ENCODE assay signal across 24 mouse cellular contexts in the genomic region with DNA sequence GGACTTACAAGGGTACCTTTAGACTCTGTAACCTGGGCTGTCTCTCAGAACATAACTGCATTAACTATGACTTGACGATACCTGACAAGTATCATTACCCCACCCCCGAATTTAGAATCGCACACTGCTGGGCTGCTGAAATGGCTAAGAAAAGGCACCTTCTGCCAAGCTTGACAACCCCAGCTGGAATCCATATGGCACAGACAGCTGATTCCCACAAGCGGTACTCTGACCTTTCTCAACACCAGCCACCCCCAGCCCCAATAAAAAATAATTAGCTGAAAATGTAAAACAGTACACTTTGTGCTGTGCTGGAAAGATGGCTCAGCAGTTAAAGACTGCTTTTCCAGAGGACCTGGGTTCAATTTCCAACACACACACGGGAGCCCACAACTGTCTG. TPM values are rescaled to one million over a fixed set of nuclear protein-coding genes. Genes with fewer than 3 reads are reported as not detected.
DNase-seq lines count a peak whose midpoint lies in the region; ATAC-seq lines count a peak whose summit lies in the region.
"Had no signal": no experiment of that assay in that cellular context is flagged by ENCODE, and none has a peak within 500 bp of the region (broad histone marks: within the 10 kb centered on the region; RNA-seq: fewer than 3 reads in every experiment).

No protein-coding gene starts in this region.

- no peaks in the 10 kb centered on the region for H3K27me3 ChIP-seq in neural tube, embryonic 13.5 days
- no peaks in the 10 kb centered on the region for H3K27me3 ChIP-seq in embryonic facial prominence, embryonic 14.5 days (replicated peaks; ENCODE audit: control insufficient read depth, insufficient read depth, low read length)
- H3K27me3 ChIP-seq in limb, embryonic 13.5 days = no peaks in the 10 kb centered on the region
- H3K27me3 ChIP-seq: embryonic facial prominence, embryonic 12.5 days; heart, embryonic 12.5 days; hindbrain, embryonic 15.5 days; liver, embryonic 12.5 days; Patski; stomach, embryonic 15.5 days had no signal

- H3K36me3 ChIP-seq in neural tube, embryonic 13.5 days = 0 out of 2 replicates have a peak, but pooled peaks cover 5% of the 10 kb centered on the region
- H3K36me3 ChIP-seq in embryonic facial prominence, embryonic 14.5 days (ENCODE audit: control insufficient read depth, insufficient read depth, low read length) = peaks cover 9% of the 10 kb centered on the region
- peaks cover 18% of the 10 kb centered on the region for H3K36me3 ChIP-seq in limb, embryonic 13.5 days
- H3K36me3 ChIP-seq: hindbrain, embryonic 15.5 days had no signal

- 0 out of 2 replicates have a peak, but pooled peaks have one; percentile 23 for ATAC-seq in neural tube, embryonic 13.5 days (ENCODE audit: low read depth)
- no peak for ATAC-seq in embryonic facial prominence, embryonic 14.5 days (ENCODE audit: low read depth)
- ATAC-seq in limb, embryonic 13.5 days (ENCODE audit: low FRiP score, low read depth) = 0 out of 2 replicates have a peak, but pooled peaks have one; percentile 34
- ATAC-seq: liver, embryonic 12.5 days; Patski had no signal

- H3K4me3 ChIP-seq in neural tube, embryonic 13.5 days = no peak overlapping the region
- H3K4me3 ChIP-seq in embryonic facial prominence, embryonic 14.5 days (ENCODE audit: low read depth, low read length) = no peak overlapping the region
- no peak overlapping the region for H3K4me3 ChIP-seq in limb, embryonic 13.5 days
- H3K4me3 ChIP-seq: embryonic facial prominence, embryonic 12.5 days; heart, embryonic 12.5 days; hindbrain, embryonic 15.5 days; liver, embryonic 12.5 days; stomach, embryonic 15.5 days had no signal

- H3K4me1 ChIP-seq in neural tube, embryonic 13.5 days (replicated peaks) = 0 out of 2 replicates have a peak, but pooled peaks cover 4% of the 10 kb centered on the region
- peaks cover 22% of the 10 kb centered on the region; the same call in 1 of the 2 replicates for H3K4me1 ChIP-seq in embryonic facial prominence, embryonic 14.5 days (ENCODE audit: control insufficient read depth, insufficient read depth, low read length)
- H3K4me1 ChIP-seq in limb, embryonic 13.5 days = peaks cover 55% of the 10 kb centered on the region
- H3K4me1 ChIP-seq: hindbrain, embryonic 15.5 days; stomach, embryonic 15.5 days had no signal

- no peak overlapping the region for H3K4me2 ChIP-seq in neural tube, embryonic 13.5 days
- H3K4me2 ChIP-seq in embryonic facial prominence, embryonic 14.5 days (ENCODE audit: low read depth, low read length) = no peak overlapping the region
- H3K4me2 ChIP-seq in limb, embryonic 13.5 days (replicated peaks) = no peak overlapping the region
- H3K4me2 ChIP-seq: embryonic facial prominence, embryonic 12.5 days; heart, embryonic 12.5 days; hindbrain, embryonic 15.5 days; liver, embryonic 12.5 days; midbrain, embryonic 11.5 days; stomach, embryonic 15.5 days had no signal

- H3K27ac ChIP-seq in neural tube, embryonic 13.5 days (replicated peaks) = no peak overlapping the region
- peak overlapping the region; percentile 39; the same call in 1 of the 2 replicates for H3K27ac ChIP-seq in embryonic facial prominence, embryonic 14.5 days (replicated peaks; ENCODE audit: low read depth, low read length)
- no peak overlapping the region; the same call in 1 of the 2 replicates for H3K27ac ChIP-seq in limb, embryonic 13.5 days
- H3K27ac ChIP-seq: embryonic facial prominence, embryonic 12.5 days; hindbrain, embryonic 15.5 days; liver, embryonic 12.5 days; macrophage had no signal

- no peak for DNase-seq in neural tube, embryonic 10.5 days (ENCODE audit: extremely low spot score, low spot score)
- peak; percentile 32 for DNase-seq in embryonic facial prominence, embryonic 14.5 days (ENCODE audit: low spot score)
- DNase-seq in MN1 (ENCODE audit: low spot score) = no peak
- DNase-seq in layer of hippocampus, postnatal 25 days (ENCODE audit: extremely low spot score in 1 of 2, low spot score in 1 of 2) = no peak
- DNase-seq in lung, postnatal 36 days = no peak
- DNase-seq: adrenal gland, postnatal 10 days; cerebellum, postnatal 14 days; layer of hippocampus, postnatal 36 days; lung, adult 2 months had no signal

- H3K9me3 ChIP-seq in neural tube, embryonic 13.5 days = 0 out of 2 replicates have a peak, but pooled peaks cover 8% of the 10 kb centered on the region
- H3K9me3 ChIP-seq in embryonic facial prominence, embryonic 14.5 days (ENCODE audit: control insufficient read depth, low read length) = peaks cover 12% of the 10 kb centered on the region
- H3K9me3 ChIP-seq in limb, embryonic 13.5 days = peaks cover 14% of the 10 kb centered on the region
- H3K9me3 ChIP-seq: hindbrain, embryonic 15.5 days; liver, embryonic 12.5 days; stomach, embryonic 15.5 days had no signal

- 60% methylated on average over 5 of the region's 5 CpGs for WGBS in neural tube, embryonic 13.5 days
- WGBS in embryonic facial prominence, embryonic 14.5 days = 29% methylated on average over 5 of the region's 5 CpGs
- WGBS in limb, embryonic 13.5 days = 15% methylated on average over 5 of the region's 5 CpGs

- no peak overlapping the region for H3K9ac ChIP-seq in neural tube, embryonic 13.5 days
- H3K9ac ChIP-seq in embryonic facial prominence, embryonic 14.5 days (ENCODE audit: low read depth, low read length) = no peak overlapping the region
- no peak overlapping the region for H3K9ac ChIP-seq in limb, embryonic 13.5 days
- H3K9ac ChIP-seq: embryonic facial prominence, embryonic 12.5 days; heart, embryonic 12.5 days; hindbrain, embryonic 15.5 days; liver, embryonic 12.5 days; stomach, embryonic 15.5 days had no signal

RNA-seq across cellular contexts. Expression of gene Aknad1, which starts 49.8 kb away (rescaled TPM):
- polyA plus RNA-seq in neural tube, embryonic 13.5 days (2015; fragmentation: Nextera tagmentation; extraction: Ambion mirVana) = 0.10 TPM in 1 of 2 replicates, not detected in the other
- 0.92 and 1.5 TPM in 2 replicates for polyA plus RNA-seq in embryonic facial prominence, embryonic 14.5 days (2014; fragmentation: Nextera tagmentation; extraction: Ambion mirVana)
- 1.8 TPM in 2 replicates for polyA plus RNA-seq in limb, embryonic 13.5 days (2015; fragmentation: Nextera tagmentation; extraction: Ambion mirVana)
- total RNA-seq in layer of hippocampus, postnatal 25 days (2021) = not detected
- total RNA-seq: granulocyte monocyte progenitor cell, adult 5-6 weeks; heart, postnatal 25 days; layer of hippocampus, adult 18-20 months; monocyte, adult 5-6 weeks had no signal
- polyA plus RNA-seq: heart, embryonic 12.5 days; hindbrain, embryonic 15.5 days; macrophage; midbrain, embryonic 11.5 days; neural tube, embryonic 14.5 days; Patski had no signal

RNA-seq across cellular contexts. Expression of gene Stxbp3, which starts 51.0 kb away (rescaled TPM):
- polyA plus RNA-seq in neural tube, embryonic 13.5 days (2015; fragmentation: Nextera tagmentation; extraction: Ambion mirVana) = 15.9 and 19.2 TPM in 2 replicates
- polyA plus RNA-seq in embryonic facial prominence, embryonic 14.5 days (2014; fragmentation: Nextera tagmentation; extraction: Ambion mirVana) = 35.3 and 35.7 TPM in 2 replicates
- polyA plus RNA-seq in limb, embryonic 13.5 days (2015; fragmentation: Nextera tagmentation; extraction: Ambion mirVana) = 38.6 and 38.8 TPM in 2 replicates
- total RNA-seq in layer of hippocampus, postnatal 25 days (2021) = 10 to 100 TPM; 24.3 to 26.4 TPM
